Mouse (Mus musculus) testis, adult 2 months (tissue): ENCODE measurements around the gene Cnn3. TPM values are rescaled to one million over a fixed set of nuclear protein-coding genes. Genes with fewer than 3 reads are reported as not detected.

Experiments used
- H3K27ac ChIP-seq: fragments of 200-500 bp; 2 replicates; pipeline ENCODE4 v1.5.1; 2012; ENCODE audit warnings: low read depth, low read length; ENCODE audit not compliant: control insufficient read depth, insufficient read depth
- H3K27me3 ChIP-seq: fragments of 200-500 bp; 2 replicates; pipeline ENCODE4 v1.6.1; 2012; ENCODE audit warnings: mild to moderate bottlenecking, low read length, moderate library complexity; ENCODE audit not compliant: control insufficient read depth, insufficient read depth
- H3K36me3 ChIP-seq: fragments of 200-500 bp; 2 replicates; pipeline ENCODE4 v1.6.1; 2012; ENCODE audit warnings: mild to moderate bottlenecking, low read length; ENCODE audit not compliant: control insufficient read depth, insufficient read depth
- H3K4me1 ChIP-seq: fragments of 200-500 bp; 2 replicates; pipeline ENCODE4 v1.6.1; 2012; ENCODE audit warnings: low read length; ENCODE audit not compliant: control insufficient read depth, insufficient read depth
- H3K4me3 ChIP-seq: fragments of 200-500 bp; 2 replicates; pipeline ENCODE4 v1.5.1; 2012; ENCODE audit warnings: low read depth, mild to moderate bottlenecking, low read length, moderate library complexity, mixed read lengths; ENCODE audit not compliant: control insufficient read depth
- CTCF ChIP-seq: fragments of 200-500 bp; IDR thresholded peaks from 2 replicates; pipeline ENCODE4 v1.5.1; 2012; ENCODE audit warnings: low read depth, mild to moderate bottlenecking, inconsistent platforms, low read length, moderate library complexity; ENCODE audit not compliant: control insufficient read depth, insufficient read depth, insufficient replicate concordance
- POLR2A ChIP-seq: fragments of 200-500 bp; IDR thresholded peaks from 2 replicates; pipeline ENCODE4 v1.6.1; 2012; ENCODE audit warnings: low read depth, mild to moderate bottlenecking, inconsistent platforms, low read length, moderate library complexity; ENCODE audit not compliant: control insufficient read depth
- polyA plus RNA-seq: library from polyadenylated mRNA; depleted of rRNA; stranded (reverse); fragments of >200 nt; gene quantifications from 2 replicates; pipeline ENCODE4 v1.2.3, GENCODE M21; 2012

Gene Cnn3
- polyA plus RNA-seq, 1 experiment, result 7.8 TPM

DNA sequence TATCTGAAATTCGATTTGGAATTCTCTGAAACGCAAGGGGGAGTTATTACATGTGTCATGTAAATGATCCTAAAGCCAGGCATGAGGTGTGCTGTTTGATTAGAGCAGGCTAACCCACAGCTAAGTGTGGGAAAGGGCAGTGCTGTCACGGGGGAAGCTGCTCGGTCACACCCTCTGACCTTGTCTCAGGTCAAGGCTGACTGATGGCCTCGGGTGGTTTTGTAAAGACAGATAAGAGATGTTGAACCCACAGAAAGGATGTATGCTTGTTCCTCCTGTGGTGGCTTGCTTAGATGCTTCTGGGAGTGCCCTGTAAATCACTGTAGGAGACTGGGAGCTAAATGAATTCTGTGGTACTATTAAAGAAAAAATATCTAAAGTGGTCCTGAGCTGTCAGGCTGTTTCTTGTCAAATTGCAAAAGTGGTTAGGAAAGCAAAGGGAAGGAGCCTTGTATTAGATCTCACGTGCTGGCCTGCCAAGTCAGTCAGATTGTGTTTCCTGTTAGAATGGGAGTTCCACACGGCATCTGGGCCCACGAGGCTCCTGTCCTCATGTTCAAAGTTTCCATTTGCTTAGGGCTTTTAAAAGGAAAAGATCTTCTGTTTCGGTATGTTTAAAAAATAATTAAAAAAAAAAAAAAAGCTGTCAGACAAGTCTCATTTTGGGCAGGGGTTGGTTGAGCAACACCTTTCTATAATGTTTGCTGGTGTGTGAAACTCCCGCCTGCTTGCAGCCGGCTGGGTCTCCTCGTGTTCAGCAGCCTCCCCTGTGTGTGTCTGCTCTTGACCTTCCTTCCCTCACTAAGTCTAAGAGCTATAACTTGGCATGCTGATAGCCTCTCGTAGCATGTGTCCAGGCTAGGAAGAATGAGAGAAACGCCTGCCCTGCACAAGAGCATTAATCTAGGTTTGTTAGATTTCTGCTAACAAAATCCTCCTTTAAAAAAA is 32.5 kb downstream of the Cnn3 start:
- Histone ChIP-seq H3K4me3 (no peak overlapping the region), H3K4me1 (no peaks in the 10 kb centered on the region), H3K27ac (no peak overlapping the region), H3K36me3 (no peaks in the 10 kb centered on the region), H3K27me3 (no peaks in the 10 kb centered on the region)
- TF ChIP-seq CTCF, result no peak
- TF ChIP-seq POLR2A, result no peak

DNA sequence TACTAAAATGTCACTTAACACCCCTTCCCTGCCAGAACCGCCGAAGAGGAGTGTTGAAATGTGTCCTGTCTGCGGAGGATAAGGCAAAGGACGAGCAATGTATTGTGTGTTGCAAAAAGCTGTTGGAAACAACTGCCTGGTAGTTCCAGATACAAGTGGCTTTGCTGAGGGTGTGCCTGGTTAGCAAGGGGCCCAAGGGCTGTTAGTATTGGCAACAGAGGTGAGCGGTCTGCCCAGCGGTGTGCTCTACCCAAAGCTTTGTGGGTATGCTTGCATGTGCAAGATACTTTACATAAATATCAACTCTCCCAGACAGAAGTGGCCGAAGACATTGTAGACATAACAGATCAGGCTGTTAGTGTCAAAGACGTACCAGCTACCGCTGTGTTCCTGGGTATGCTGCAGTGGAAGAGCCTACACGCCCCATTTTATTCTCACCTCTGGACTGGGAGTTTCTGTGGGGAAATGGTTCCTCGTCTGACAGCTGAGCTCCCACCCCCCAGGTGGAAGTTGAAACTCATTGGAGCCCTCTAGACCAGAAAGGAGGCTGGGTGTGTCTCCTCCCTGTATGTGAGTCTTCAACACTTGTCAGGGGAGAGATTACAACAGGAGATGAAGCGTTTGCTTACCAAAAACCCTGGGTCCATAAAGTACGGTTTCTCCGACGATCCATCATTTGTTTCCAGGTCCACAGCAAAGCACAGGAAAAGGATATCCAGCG is 34.3 kb downstream of the Cnn3 start:
- Histone ChIP-seq H3K36me3 (no peaks in the 10 kb centered on the region), H3K4me3 (no peak overlapping the region), H3K27ac (no peak overlapping the region), H3K27me3 (no peaks in the 10 kb centered on the region), H3K4me1 (no peaks in the 10 kb centered on the region)
- no peak for TF ChIP-seq CTCF
- TF ChIP-seq POLR2A, result no peak

DNA sequence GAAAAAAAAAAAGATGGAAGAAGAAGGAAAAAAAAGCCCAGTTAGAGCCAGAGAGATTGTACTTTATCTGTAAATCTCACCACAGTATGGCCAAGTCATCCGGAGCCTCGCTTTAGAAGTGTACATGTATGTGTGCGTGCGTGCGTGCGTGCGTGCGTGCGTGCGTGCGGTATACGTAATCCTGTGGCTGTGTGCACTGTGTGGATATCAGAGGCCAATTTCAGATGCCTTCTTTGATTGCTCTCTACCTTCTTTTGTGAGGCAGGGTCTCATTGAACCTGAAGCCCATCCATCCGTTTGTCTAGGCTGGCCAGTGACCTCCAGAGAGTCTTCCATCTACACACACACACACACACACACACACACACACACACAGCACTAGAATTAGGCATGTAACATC is 35.2 kb downstream of the Cnn3 start:
- H3K36me3 ChIP-seq, result no peaks in the 10 kb centered on the region
- H3K4me1 ChIP-seq, result no peaks in the 10 kb centered on the region
- no peak overlapping the region for H3K4me3 ChIP-seq
- no peak for TF ChIP-seq CTCF
- TF ChIP-seq POLR2A, result no peak
- no peak overlapping the region for H3K27ac ChIP-seq
- no peaks in the 10 kb centered on the region for H3K27me3 ChIP-seq

DNA sequence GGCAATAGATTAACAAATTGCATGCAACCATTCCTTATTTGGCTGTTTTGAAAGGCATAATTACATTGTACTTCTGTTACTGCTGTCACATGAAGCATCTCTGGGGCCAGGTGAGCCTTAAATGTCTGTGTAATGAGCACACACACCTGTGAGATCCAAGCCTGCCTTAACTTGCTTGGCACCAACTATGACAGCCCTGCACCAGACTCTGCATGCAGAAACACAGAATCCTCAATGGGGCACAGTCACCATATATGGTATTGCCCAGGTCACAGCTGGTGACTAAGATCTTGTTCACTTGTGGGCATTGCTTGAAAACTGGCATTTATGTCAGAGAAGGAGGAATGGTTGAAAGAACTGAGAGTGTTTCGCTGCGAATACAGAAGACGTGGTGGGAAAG is 36.5 kb downstream of the Cnn3 start:
- TF ChIP-seq CTCF (no peak), POLR2A (no peak)
- Histone ChIP-seq H3K4me3 (no peak overlapping the region), H3K36me3 (no peaks in the 10 kb centered on the region), H3K4me1 (no peaks in the 10 kb centered on the region), H3K27me3 (no peaks in the 10 kb centered on the region), H3K27ac (no peak overlapping the region)

DNA sequence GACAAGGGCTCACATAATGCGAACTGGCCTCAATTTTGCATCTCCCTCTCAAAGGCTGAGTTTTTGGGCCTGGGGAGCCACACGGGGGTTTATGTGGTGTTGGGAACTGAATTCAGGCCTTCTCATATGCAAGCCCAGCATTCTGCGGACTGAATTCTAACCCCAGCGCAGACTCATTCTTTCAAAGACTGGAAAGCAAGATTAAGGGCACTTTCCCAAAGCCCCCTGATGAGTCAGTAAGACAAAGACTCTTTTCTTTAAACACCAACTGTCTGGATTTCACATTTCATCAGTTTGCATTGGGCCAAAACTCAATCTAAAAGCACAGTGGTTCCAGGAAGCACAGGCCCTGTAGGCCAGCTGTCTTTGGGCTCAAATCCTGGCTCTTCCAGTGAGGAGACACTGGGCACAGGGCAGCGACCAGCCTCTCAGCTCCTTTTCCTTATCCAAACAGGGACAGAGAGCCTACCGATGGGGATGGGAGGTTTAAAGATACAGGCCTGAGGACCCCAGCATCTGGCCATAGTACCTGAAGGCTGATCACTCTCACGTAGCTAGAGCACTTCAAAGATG is 38.5 kb downstream of the Cnn3 start:
- no peak for TF ChIP-seq CTCF
- no peak for TF ChIP-seq POLR2A
- H3K27me3 ChIP-seq, result no peaks in the 10 kb centered on the region
- no peaks in the 10 kb centered on the region for H3K36me3 ChIP-seq
- H3K4me1 ChIP-seq, result no peaks in the 10 kb centered on the region
- H3K27ac ChIP-seq, result no peak overlapping the region
- no peak overlapping the region for H3K4me3 ChIP-seq

DNA sequence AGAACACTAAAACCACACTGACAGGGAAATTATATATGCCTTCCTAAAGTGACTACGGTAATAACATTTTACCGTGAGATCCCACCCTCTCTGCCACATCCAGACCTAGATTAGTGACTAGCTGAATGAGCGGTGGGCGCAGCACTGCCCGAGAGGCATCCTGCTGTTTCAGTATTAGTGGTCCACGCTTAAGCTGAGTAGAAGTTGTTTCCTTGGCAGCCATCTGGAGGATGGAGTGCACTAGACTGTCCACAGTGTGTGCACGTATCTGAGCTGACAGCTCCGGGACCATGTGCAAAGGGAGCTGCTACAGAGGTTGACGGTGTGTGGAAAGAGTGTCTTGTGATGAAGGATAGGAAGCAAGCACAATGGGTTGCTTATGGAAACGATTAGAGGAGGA is 39.5 kb downstream of the Cnn3 start:
- no peaks in the 10 kb centered on the region for H3K4me1 ChIP-seq
- H3K27me3 ChIP-seq, result no peaks in the 10 kb centered on the region
- H3K36me3 ChIP-seq, result no peaks in the 10 kb centered on the region
- TF ChIP-seq POLR2A (no peak), CTCF (no peak)
- no peak overlapping the region for H3K4me3 ChIP-seq
- H3K27ac ChIP-seq, result no peak overlapping the region

DNA sequence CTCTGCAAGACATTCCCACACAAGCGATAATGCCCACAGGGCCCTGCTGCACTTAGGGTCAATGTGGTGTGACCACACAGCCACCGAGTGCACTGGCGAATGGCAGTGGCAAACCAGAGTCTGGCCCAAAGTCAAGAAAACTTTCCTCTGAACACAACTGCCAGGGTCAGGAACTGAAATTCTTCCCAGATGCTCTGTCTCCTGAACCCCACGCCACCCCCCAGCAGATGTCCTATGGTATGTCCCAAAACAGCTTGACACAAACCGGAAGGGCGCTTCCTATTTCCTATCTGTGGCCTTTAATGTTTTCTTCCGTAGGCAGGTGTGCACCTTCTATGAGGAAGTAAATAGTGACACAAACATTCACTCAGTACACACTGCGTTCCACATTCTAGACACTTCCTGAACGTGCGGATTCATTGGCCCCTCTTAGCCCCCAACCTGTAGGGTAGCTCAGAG is 40.8 kb downstream of the Cnn3 start:
- Histone ChIP-seq H3K36me3 (no peaks in the 10 kb centered on the region), H3K27me3 (no peaks in the 10 kb centered on the region), H3K27ac (no peak overlapping the region), H3K4me1 (no peaks in the 10 kb centered on the region), H3K4me3 (no peak overlapping the region)
- TF ChIP-seq CTCF (no peak), POLR2A (no peak)
